Comparison of ENCODE assay signal across 9 mouse cellular contexts in the genomic region with DNA sequence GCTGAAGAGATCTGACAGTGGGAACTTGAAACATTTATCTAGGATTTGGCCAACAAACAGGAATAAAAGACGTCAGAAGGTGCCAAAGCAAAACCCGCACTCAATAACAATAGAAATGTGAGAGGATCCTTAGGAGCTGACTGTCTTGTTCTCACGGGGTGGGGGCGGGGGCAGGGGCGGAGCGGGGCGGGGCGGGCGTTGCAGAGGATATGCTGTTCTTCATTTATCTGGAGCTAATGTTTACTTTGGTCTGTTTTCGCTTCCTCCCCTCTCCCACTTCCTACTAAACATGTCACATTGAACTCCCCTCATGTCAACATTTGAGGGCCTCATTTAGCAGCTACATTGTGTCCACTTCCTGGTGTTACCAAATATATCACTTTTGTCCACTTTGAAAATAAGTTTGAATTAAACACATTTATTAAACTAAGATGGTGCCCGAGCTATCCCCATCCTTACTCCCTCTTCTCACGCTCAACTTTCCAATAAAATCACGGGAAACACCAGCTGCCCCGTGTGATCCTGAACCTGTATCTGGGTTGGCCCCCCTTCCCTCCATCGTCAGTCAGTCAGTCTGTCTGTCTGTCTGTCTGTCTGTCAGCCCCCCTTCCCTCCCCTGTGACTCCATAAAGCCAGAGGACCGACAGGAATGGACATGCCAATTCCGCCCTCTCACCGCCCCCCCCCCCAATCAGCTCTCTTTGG. TPM values are rescaled to one million over a fixed set of nuclear protein-coding genes. Genes with fewer than 3 reads are reported as not detected.
DNase-seq lines count a peak whose midpoint lies in the region; ATAC-seq lines count a peak whose summit lies in the region.
"Had no signal": no experiment of that assay in that cellular context is flagged by ENCODE, and none has a peak within 500 bp of the region (broad histone marks: within the 10 kb centered on the region; RNA-seq: fewer than 3 reads in every experiment).

No protein-coding gene starts in this region.

- peak overlapping the region; percentile 11; the same call in 1 of the 2 replicates for H3K4me2 ChIP-seq in embryonic facial prominence, embryonic 14.5 days (ENCODE audit: low read depth, low read length)
- H3K4me2 ChIP-seq in kidney, embryonic 15.5 days = peak overlapping the region; percentile 48
- H3K4me2 ChIP-seq: midbrain, embryonic 13.5 days had no signal

- H3K36me3 ChIP-seq in embryonic facial prominence, embryonic 14.5 days (ENCODE audit: control insufficient read depth, insufficient read depth, low read length) = no peaks in the 10 kb centered on the region
- no peaks in the 10 kb centered on the region for H3K36me3 ChIP-seq in kidney, embryonic 15.5 days
- H3K36me3 ChIP-seq: midbrain, embryonic 13.5 days had no signal

- H3K27ac ChIP-seq in embryonic facial prominence, embryonic 14.5 days (replicated peaks; ENCODE audit: low read depth, low read length) = no peak overlapping the region
- peak overlapping the region; percentile 59 for H3K27ac ChIP-seq in kidney, embryonic 15.5 days
- H3K27ac ChIP-seq: midbrain, embryonic 13.5 days had no signal

- ATAC-seq in embryonic facial prominence, embryonic 14.5 days (ENCODE audit: low read depth) = no peak
- ATAC-seq in kidney, embryonic 15.5 days (replicated peaks; ENCODE audit: low FRiP score) = peak; percentile 82
- ATAC-seq: midbrain, embryonic 13.5 days had no signal

- no peak overlapping the region for H3K9ac ChIP-seq in embryonic facial prominence, embryonic 14.5 days (ENCODE audit: low read depth, low read length)
- H3K9ac ChIP-seq in kidney, embryonic 15.5 days = no peak overlapping the region
- H3K9ac ChIP-seq: midbrain, embryonic 13.5 days had no signal

- peaks cover 5% of the 10 kb centered on the region; the same call in 1 of the 2 replicates for H3K4me1 ChIP-seq in embryonic facial prominence, embryonic 14.5 days (ENCODE audit: control insufficient read depth, insufficient read depth, low read length)
- H3K4me1 ChIP-seq in kidney, embryonic 15.5 days = peaks cover 34% of the 10 kb centered on the region

- H3K27me3 ChIP-seq in embryonic facial prominence, embryonic 14.5 days (replicated peaks; ENCODE audit: control insufficient read depth, insufficient read depth, low read length) = no peaks in the 10 kb centered on the region; the same call in 1 of the 2 replicates
- H3K27me3 ChIP-seq in kidney, embryonic 15.5 days = no peaks in the 10 kb centered on the region
- H3K27me3 ChIP-seq: midbrain, embryonic 13.5 days had no signal

- no peaks in the 10 kb centered on the region for H3K9me3 ChIP-seq in embryonic facial prominence, embryonic 14.5 days (ENCODE audit: control insufficient read depth, low read length)
- H3K9me3 ChIP-seq in kidney, embryonic 15.5 days (replicated peaks) = no peaks in the 10 kb centered on the region
- H3K9me3 ChIP-seq: midbrain, embryonic 13.5 days had no signal

- DNase-seq in adrenal gland, postnatal 14 days = peak; percentile 25
- DNase-seq in adrenal gland, postnatal 4 days (ENCODE audit: low spot score in 2 of 2) = no peak
- DNase-seq in embryonic facial prominence, embryonic 14.5 days (ENCODE audit: low spot score) = no peak
- DNase-seq in lung, postnatal 4 days = peak; percentile 20 to 38
- DNase-seq in cerebellum, postnatal 25 days = no peak
- no peak for DNase-seq in gastrocnemius, adult 18-20 months (ENCODE audit: low spot score)
- no peak for DNase-seq in retina, embryonic 14.5 days (ENCODE audit: low spot score)

- 48% methylated on average over 18 of the region's 18 CpGs for WGBS in embryonic facial prominence, embryonic 14.5 days
- 11% methylated on average over 18 of the region's 18 CpGs for WGBS in kidney, embryonic 15.5 days

- no peak overlapping the region for H3K4me3 ChIP-seq in embryonic facial prominence, embryonic 14.5 days (ENCODE audit: low read depth, low read length)
- peak overlapping the region; percentile 12; the same call in 1 of the 2 replicates for H3K4me3 ChIP-seq in kidney, embryonic 15.5 days (replicated peaks)
- H3K4me3 ChIP-seq: midbrain, embryonic 13.5 days had no signal

RNA-seq across cellular contexts. Expression of gene Hmcn1, which starts 47.9 kb away (rescaled TPM):
- 4.2 and 6.9 TPM in 2 replicates for total RNA-seq in adrenal gland, postnatal 14 days (2021)
- 10 to 100 TPM; 12.3 to 20.5 TPM for total RNA-seq in adrenal gland, postnatal 4 days (2021)
- 30.7 and 36.5 TPM in 2 replicates for polyA plus RNA-seq in embryonic facial prominence, embryonic 14.5 days (2014; fragmentation: Nextera tagmentation; extraction: Ambion mirVana)
- 18.0 and 22.5 TPM in 2 replicates for polyA plus RNA-seq in kidney, embryonic 15.5 days (2015; fragmentation: Nextera tagmentation; extraction: Ambion mirVana)
- 1 to 10 TPM; 4.8 to 6.9 TPM for total RNA-seq in gastrocnemius, adult 18-20 months (2021)

Comparison
In these comparisons a context has a peak if more than half of its experiments do, and no peak if none do; other contexts are left out.
1. DNase-seq: peak in adrenal gland, postnatal 14 days (single experiment) and lung, postnatal 4 days (2 of 2); none in adrenal gland, postnatal 4 days (0 of 2), embryonic facial prominence, embryonic 14.5 days (single experiment), cerebellum, postnatal 25 days (0 of 2), gastrocnemius, adult 18-20 months (single experiment) and retina, embryonic 14.5 days (single experiment).